Mouse (Mus musculus): ENCODE measurements around the gene Gfy.

GRCm38 (mm10) chr7:45226421-45226820 lies 47.1 kb upstream of the Gfy start:
- TF ChIP-seq CTCF (IDR thresholded peaks at IDR 0.05; ENCODE audit: low read depth) = no peak
- TF ChIP-seq EP300 (IDR thresholded peaks at IDR 0.05; ENCODE audit: low read depth) = no peak

All from heart, postnatal 0 days (tissue).